Mouse (Mus musculus) right cerebral cortex, postnatal 25 days (tissue): ENCODE data around the gene Rad52.

Experiments used
- DNase-seq: peaks from one replicate; pipeline ENCODE4 v3.0.0; 2022

The Rad52 gene

GRCm38 (mm10) chr6:119902204-119903080 is at the start of gene Rad52:
TSS of gene Rad52 (plus strand) at chr6:119902698.
- peak; percentile 90 for DNase-seq

- DNase-seq, result no peak
These were observed 48.3 kb upstream of the Rad52 start for GRCm38 (mm10) chr6:119854156-119854555.

GRCm38 (mm10) chr6:119855471-119855870 is 47.0 kb upstream of the Rad52 start:
- DNase-seq, result no peak

GRCm38 (mm10) chr6:119860236-119860635 is 42.3 kb upstream of the Rad52 start:
- no peak for DNase-seq

GRCm38 (mm10) chr6:119861519-119861918 is 41.0 kb upstream of the Rad52 start:
- DNase-seq, result no peak

GRCm38 (mm10) chr6:119864341-119865034 is 38.0 kb upstream of the Rad52 start:
- peak; percentile 67 for DNase-seq

GRCm38 (mm10) chr6:119883151-119883550 is 19.3 kb upstream of the Rad52 start:
- DNase-seq, result no peak

- DNase-seq, result no peak
These were observed 9.8 kb upstream of the Rad52 start for GRCm38 (mm10) chr6:119892711-119893110.

GRCm38 (mm10) chr6:119903081-119903789 is 737 bp downstream of the Rad52 start:
- DNase-seq, result no peak

GRCm38 (mm10) chr6:119905461-119905860 is 3.0 kb downstream of the Rad52 start:
- no peak for DNase-seq

GRCm38 (mm10) chr6:119912046-119912445 is 9.5 kb downstream of the Rad52 start:
- no peak for DNase-seq

GRCm38 (mm10) chr6:119915710-119916109 is 13.2 kb downstream of the Rad52 start:
- DNase-seq, result no peak

- peak; percentile 24 for DNase-seq
These were observed 16.2 kb downstream of the Rad52 start for GRCm38 (mm10) chr6:119918561-119919181.

- DNase-seq, result no peak
These were observed 19.6 kb downstream of the Rad52 start for GRCm38 (mm10) chr6:119922136-119922535.

- no peak for DNase-seq
These were observed 20.0 kb downstream of the Rad52 start for GRCm38 (mm10) chr6:119922544-119922943.

GRCm38 (mm10) chr6:119924235-119925005 is 21.9 kb downstream of the Rad52 start:
- DNase-seq, result peak; percentile 18
